Mouse (Mus musculus): ENCODE results near the gene Cox8a.

Gene Cox8a

DNA sequence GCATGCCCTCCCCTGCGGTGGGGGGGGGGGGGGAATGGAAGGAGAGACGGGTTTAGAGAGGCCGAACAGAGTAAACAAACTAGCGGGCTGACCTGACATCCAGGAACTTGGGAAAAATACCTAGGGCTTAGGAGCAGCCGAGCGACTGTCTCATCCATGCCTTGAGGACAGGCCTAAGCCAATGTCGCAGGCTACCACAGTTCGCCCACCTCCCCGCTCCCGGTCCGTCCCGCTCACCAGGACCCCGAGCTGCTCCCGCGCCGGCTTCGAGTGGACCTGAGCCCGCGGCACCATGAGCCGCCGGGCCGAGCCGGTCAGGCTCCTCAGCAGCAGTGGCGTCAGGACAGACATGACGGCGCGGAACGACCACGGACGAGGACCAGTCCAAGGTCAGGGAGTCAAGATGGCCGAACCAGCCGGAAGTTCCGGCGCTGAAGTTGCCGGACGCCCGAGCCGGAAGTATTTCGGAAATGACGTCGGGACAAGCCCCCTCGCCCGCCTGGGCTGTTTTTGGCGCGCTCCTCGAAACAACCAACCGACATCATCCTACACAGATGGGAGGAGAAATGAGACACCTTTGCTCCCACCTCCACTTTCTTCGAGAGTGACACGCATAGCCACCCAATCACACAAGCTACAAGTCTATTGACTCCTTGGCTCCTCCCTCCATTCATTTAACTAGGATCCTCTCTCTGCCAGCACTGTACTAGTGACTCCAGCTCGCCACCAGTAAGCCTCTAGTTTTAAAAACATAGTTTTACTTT is at the start of gene Cox8a:
Gene Cox8a (minus strand): TSS at position 455 of the 764 bp plus-strand sequence.
- in situ Hi-C loops (cut with MboI, MseI): loop anchor here (10.0 kb wide), 1 partner anchor 1133 kb away; the partner anchor contains the start of genes Cdca5, Gm28374, Tmem262 and Zfpl1

DNA sequence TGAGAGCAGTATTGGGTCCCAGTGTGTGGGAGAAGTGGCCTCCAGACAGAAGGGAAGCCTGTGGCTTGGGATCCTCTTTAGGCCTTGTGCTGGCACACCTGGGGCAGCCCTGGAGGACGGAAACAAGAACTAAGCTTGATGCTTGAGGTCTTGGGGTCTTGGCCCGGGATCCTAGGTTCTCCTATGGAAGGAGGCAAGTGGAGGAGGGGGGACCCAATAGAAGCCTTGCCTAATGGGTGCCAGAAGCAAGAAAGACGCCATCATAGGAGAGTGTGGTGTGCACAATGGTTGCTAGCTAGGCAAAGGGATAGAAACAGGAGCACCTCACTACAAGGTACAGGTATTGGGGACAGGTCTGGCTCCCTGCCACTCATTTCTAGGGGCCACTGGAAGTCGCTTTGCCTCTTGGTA is 49.0 kb upstream of the Cox8a start:
- in situ Hi-C loops (cut with MboI, MseI): no loop called here

GRCm38 (mm10) chr19:7265478-7266191 is 48.2 kb upstream of the Cox8a start:
- in situ Hi-C loops (cut with MboI, MseI): no loop called here

GRCm38 (mm10) chr19:7264766-7265331 is 47.4 kb upstream of the Cox8a start:
- in situ Hi-C loops (cut with MboI, MseI): loop anchor here (5.0 kb wide), 1 partner anchor 82 kb away; no protein-coding TSS in a partner anchor

DNA sequence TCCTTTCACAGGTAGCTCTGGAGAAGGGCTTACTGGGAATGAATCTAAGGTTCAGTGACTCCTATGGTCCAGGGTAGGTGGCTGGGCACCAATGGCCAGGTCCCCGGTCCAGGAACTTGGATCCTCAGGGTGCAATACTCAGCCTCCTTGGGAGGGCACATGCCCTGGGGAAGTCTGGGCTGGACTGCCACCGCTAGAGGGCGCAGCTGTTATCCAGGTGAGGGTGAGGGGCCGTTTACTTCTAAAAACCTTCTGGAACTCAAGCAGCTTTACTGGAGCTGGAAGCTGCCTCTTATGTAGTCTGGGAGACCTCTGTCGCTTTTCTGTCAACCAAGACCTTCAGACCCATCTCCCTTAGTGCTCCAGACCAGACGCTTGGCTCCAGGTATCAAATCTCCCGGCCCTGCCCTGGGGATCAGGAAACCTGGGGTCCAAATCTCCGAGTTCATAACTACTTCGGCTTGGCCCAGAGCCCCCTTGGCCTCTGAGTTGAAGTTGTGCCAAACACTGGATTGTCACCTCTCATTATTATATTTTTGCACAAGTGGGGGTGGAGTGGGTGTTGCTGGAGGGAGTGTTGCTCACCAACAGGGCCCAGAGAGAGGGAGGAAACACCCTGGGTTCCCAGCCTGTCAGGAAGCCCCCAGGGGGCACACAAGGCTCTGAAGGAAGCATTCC is 46.8 kb upstream of the Cox8a start:
- in situ Hi-C loops (cut with MboI, MseI): loop anchor here (5.0 kb wide), 1 partner anchor 83 kb away; no protein-coding TSS in a partner anchor

GRCm38 (mm10) chr19:7262592-7262991 is 45.2 kb upstream of the Cox8a start:
- in situ Hi-C loops (cut with MboI, MseI): loop anchor here (5.0 kb wide), 1 partner anchor 85 kb away; no protein-coding TSS in a partner anchor

- in situ Hi-C loops (cut with MboI, MseI): loop anchor here (5.0 kb wide), 1 partner anchor 85 kb away; no protein-coding TSS in a partner anchor
Observed at GRCm38 (mm10) chr19:7261964-7262363, 44.5 kb upstream of the Cox8a start.

DNA sequence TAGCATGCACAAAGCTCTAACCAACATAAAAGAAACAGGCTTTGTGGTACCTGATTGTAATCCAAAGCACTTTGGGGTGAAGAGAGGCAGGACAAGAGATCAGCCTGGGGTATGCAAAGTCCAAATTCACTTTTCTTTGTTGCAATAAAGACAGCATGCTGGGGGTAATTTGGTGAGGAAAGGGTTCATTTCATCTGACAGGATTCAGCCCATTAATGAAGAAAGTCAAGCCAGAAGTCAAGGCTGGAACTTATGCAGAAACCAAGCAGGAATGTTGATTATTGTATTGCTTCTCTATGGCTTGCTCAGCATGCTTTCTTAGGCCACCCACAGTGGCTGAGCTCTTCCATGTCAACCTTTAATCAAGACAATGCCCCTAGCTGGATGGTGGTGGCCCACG is 44.1 kb upstream of the Cox8a start:
- in situ Hi-C loops (cut with MboI, MseI): loop anchor here (5.0 kb wide), 1 partner anchor 86 kb away; no protein-coding TSS in a partner anchor

DNA sequence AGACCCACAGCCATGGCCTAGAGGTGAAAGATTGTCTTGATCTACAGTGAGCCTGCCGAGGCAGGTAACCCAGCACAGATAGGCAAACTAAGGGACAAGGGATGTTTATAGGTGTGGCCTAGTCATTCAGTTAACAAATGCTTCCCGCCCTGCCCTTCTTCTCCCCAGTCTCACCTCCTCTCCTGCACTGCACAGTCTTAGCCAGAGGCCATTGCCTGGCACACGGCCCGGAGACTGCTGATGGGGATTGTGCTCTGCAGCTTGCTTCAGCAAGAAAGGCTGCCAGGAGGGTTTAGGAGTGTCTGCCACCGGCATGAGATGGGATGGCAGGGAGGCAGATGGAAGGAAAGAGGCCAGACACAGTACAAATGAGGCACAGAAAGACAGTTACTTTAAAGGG is 40.5 kb upstream of the Cox8a start:
- in situ Hi-C loops (cut with MboI, MseI): loop anchor here (5.0 kb wide), 1 partner anchor 164 kb away; no protein-coding TSS in a partner anchor

DNA sequence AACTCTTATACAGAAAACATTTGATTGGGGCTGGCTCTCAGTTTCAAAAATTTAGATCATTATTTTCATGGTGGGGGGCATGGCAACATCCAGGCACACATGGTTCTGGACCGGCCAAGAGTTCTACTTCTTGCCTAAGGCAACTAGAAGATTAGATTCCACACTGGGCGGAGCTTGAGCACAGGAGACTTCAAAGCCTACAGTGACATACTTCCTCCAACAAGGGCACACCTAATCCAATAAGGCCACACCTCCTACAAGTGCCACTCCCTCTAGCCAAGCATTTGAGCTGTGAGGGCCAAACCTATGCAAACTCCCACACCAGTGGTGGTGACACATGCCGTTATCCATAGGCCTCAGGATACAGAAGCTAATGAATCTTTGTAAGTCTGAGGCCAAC is 28.6 kb upstream of the Cox8a start:
- in situ Hi-C loops (cut with MboI, MseI): no loop called here

GRCm38 (mm10) chr19:7240782-7241690 is 23.6 kb upstream of the Cox8a start, which contains the start of gene Naa40:
Gene Naa40 (minus strand): TSS chr19:7241183.
- in situ Hi-C loops (cut with MboI, MseI): no loop called here

- in situ Hi-C loops (cut with MboI, MseI): no loop called here
Observed at GRCm38 (mm10) chr19:7240291-7240690, 22.9 kb upstream of the Cox8a start.

DNA sequence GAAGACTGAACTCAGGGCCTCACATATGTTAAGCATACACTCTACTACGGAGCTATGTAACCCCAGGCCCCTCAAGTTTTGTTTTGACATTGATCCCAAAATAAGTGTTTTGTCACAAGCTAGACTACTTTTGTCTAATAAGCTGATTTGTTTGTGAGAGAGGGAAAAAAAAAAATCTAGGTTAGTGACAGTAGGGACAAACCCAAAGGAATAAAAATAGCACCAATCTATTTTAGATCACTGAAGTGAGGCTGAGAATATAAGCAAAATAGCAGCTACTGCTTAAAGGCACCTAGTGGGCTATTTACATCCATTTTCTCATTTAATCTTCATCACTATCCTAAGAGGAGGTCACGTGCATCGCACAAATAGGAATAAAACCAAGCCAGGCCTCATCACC is 22.2 kb upstream of the Cox8a start:
- in situ Hi-C loops (cut with MboI, MseI): loop anchor here (10.0 kb wide), 1 partner anchor 45 kb away; no protein-coding TSS in a partner anchor

DNA sequence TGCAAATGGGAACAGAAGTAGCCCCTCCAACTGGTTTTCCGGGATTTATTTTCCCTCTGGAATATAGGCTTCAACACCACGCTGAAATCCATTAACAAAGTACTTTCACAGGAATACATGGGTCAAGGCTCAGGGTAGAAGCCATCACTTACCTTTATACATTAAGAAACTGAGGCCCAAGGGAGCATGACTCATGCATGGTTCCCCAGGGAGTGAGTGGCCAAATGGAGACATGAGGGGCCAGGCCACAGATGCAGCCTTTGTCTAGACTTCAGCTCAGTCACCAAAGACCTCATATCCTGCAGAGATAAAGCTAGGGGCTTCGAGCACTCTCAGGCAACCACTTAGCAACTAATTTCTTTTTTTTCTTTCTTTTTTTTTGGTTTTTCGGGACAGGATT is 19.3 kb upstream of the Cox8a start:
- in situ Hi-C loops (cut with MboI, MseI): loop anchor here (10.0 kb wide), 1 partner anchor 48 kb away; no protein-coding TSS in a partner anchor

GRCm38 (mm10) chr19:7236011-7236410 is 18.6 kb upstream of the Cox8a start:
- in situ Hi-C loops (cut with MboI, MseI): loop anchor here (10.0 kb wide), 1 partner anchor 49 kb away; no protein-coding TSS in a partner anchor

DNA sequence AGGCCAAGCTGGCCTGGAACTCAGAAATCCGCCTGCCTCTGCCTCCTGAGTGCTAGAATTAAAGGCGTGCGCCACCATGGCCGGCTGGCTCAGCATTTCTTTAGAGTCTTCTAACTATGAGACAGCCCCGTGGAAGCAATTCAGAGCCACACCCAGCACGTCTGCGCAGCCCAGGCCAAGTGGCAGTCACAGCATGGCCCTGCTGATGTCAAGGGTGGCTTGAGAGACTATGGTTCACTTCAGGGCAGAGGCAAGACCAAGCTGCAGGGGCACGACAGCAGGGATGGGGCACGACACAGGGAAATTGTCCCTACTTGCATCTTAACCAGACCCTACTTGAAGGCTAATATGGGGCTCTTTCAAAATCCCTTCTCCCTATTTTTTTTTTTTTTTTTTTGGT is 18.0 kb upstream of the Cox8a start:
- in situ Hi-C loops (cut with MboI, MseI): loop anchor here (10.0 kb wide), 1 partner anchor 49 kb away; no protein-coding TSS in a partner anchor

GRCm38 (mm10) chr19:7234537-7235221 is 17.3 kb upstream of the Cox8a start:
- in situ Hi-C loops (cut with MboI, MseI): loop anchor here (10.0 kb wide), 1 partner anchor 50 kb away; no protein-coding TSS in a partner anchor

DNA sequence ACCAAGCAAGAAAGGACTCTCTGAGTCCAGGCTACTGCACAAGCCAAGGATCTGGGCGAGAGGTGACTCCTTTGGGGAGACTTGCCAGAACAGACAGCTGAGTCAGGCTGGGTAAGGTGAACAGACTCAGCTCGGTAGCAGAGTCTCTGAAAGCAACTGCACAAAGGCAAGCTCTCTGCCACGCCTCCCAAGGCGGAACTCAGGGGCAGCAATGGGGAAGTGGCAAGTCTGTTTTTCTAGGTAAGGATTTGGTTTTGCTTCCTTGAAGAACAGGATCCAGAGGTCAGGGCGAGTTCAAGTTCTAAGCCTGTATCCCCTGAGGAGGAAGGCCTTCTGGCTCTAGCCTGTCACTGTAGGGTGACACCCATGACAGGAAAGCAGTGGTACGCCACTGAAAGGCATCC is 9.1 kb upstream of the Cox8a start:
- in situ Hi-C loops (cut with MboI, MseI): no loop called here

DNA sequence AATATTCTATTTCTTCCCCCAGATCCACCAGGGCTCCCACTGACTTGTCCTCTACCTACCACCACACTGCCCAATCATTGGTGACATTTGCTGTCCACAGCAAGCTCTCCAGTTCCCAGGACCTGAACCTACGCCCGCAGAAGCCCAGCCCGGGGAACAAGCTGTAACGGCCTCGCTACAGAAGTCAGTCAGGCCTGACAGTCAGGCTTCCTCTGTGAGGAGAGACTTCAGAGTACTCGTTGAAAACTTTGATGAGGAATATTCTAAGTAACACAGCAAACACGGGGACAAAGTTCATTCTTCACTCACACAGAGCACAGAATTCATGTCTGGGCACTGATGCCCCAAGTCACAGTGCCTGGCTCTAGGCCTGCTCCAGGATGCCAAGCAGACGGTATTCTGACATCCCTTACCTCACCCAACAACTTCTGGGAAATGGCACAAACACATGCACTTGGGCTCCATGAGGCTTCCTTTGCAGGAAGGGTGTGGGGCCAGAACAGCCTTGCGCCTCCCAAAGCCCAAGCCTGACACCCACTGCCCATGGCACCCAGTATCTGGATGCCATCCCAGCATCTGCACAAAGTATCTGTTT is 7.8 kb upstream of the Cox8a start:
- in situ Hi-C loops (cut with MboI, MseI): no loop called here
